10 mouse cellular contexts compared by ENCODE assay signal in genomic region chrX:155622961-155623599, GRCm38 (mm10). TPM values are rescaled to one million over a fixed set of nuclear protein-coding genes. Genes with fewer than 3 reads are reported as not detected.
DNase-seq lines count a peak whose midpoint lies in the region; ATAC-seq and TF ChIP-seq lines count a peak whose summit lies in the region.
"Had no signal": no experiment of that assay in that cellular context is flagged by ENCODE, and none has a peak within 500 bp of the region (broad histone marks: within the 10 kb centered on the region; RNA-seq: fewer than 3 reads in every experiment).

No protein-coding gene starts in this region.

- peak overlapping the region; percentile 50 for H3K9ac ChIP-seq in heart, embryonic 12.5 days
- H3K9ac ChIP-seq in embryonic facial prominence, embryonic 11.5 days (replicated peaks; ENCODE audit: low read length), result 0 out of 2 replicates have a peak overlapping the region, but pooled peaks have one; percentile 22
- H3K9ac ChIP-seq in intestine, postnatal 0 days (ENCODE audit: low read depth, low read length), result no peak overlapping the region
- no peak overlapping the region for H3K9ac ChIP-seq in liver, embryonic 16.5 days (ENCODE audit: low read depth, low read length)

- H3K27ac ChIP-seq in heart, embryonic 12.5 days (ENCODE audit: poor library complexity, severe bottlenecking), result no peak overlapping the region
- H3K27ac ChIP-seq in embryonic facial prominence, embryonic 11.5 days (replicated peaks; ENCODE audit: low read depth, low read length), result no peak overlapping the region
- no peak overlapping the region for H3K27ac ChIP-seq in intestine, postnatal 0 days (ENCODE audit: low read depth, low read length)
- no peak overlapping the region for H3K27ac ChIP-seq in liver, embryonic 16.5 days (ENCODE audit: low read length)
- H3K27ac ChIP-seq: heart, adult 2 months had no signal

- no peaks in the 10 kb centered on the region for H3K4me1 ChIP-seq in heart, embryonic 12.5 days (replicated peaks)
- no peaks in the 10 kb centered on the region for H3K4me1 ChIP-seq in embryonic facial prominence, embryonic 11.5 days (ENCODE audit: control insufficient read depth, insufficient read depth, low read length)
- H3K4me1 ChIP-seq in intestine, postnatal 0 days (replicated peaks; ENCODE audit: control insufficient read depth, insufficient read depth, low read length), result no peaks in the 10 kb centered on the region
- no peaks in the 10 kb centered on the region for H3K4me1 ChIP-seq in liver, embryonic 16.5 days (ENCODE audit: control insufficient read depth, low read depth, low read length)

- 19% methylated on average over 30 of the region's 69 CpGs for WGBS in heart, embryonic 12.5 days
- WGBS in embryonic facial prominence, embryonic 11.5 days, result 21% methylated on average over 27 of the region's 69 CpGs
- 17% methylated on average over 34 of the region's 69 CpGs for WGBS in intestine, postnatal 0 days
- 16% methylated on average over 36 of the region's 69 CpGs for WGBS in liver, embryonic 16.5 days (ENCODE audit: insufficient replicate concordance)

- H3K9me3 ChIP-seq in heart, embryonic 12.5 days (replicated peaks), result 0 out of 2 replicates have a peak, but pooled peaks cover 6% of the 10 kb centered on the region
- no peaks in the 10 kb centered on the region for H3K9me3 ChIP-seq in embryonic facial prominence, embryonic 11.5 days (replicated peaks; ENCODE audit: control insufficient read depth, low read length)
- no peaks in the 10 kb centered on the region for H3K9me3 ChIP-seq in intestine, postnatal 0 days (ENCODE audit: control insufficient read depth)
- no peaks in the 10 kb centered on the region for H3K9me3 ChIP-seq in liver, embryonic 16.5 days (replicated peaks; ENCODE audit: control insufficient read depth, low read length)

- H3K4me3 ChIP-seq in heart, embryonic 12.5 days, result peak overlapping the region; percentile 65
- peak overlapping the region; percentile 44 for H3K4me3 ChIP-seq in embryonic facial prominence, embryonic 11.5 days (ENCODE audit: low read depth, low read length)
- H3K4me3 ChIP-seq in intestine, postnatal 0 days (ENCODE audit: low read depth, low read length), result peak overlapping the region; percentile 41
- peak overlapping the region; percentile 33 for H3K4me3 ChIP-seq in liver, embryonic 16.5 days (ENCODE audit: low read depth, low read length)
- H3K4me3 ChIP-seq: heart, adult 2 months had no signal

- ATAC-seq in heart, embryonic 12.5 days (ENCODE audit: insufficient number of reproducible peaks, low FRiP score), result peak; percentile 22; the same call in 1 of the 2 replicates
- peak; percentile 73 for ATAC-seq in embryonic facial prominence, embryonic 11.5 days (replicated peaks; ENCODE audit: insufficient number of reproducible peaks, low FRiP score, low TSS enrichment, low read depth)
- no peak for ATAC-seq in intestine, postnatal 0 days
- no peak for ATAC-seq in liver, embryonic 16.5 days (ENCODE audit: low read depth)

- peaks cover 42% of the 10 kb centered on the region for H3K27me3 ChIP-seq in heart, embryonic 12.5 days (replicated peaks)
- peaks cover 22% of the 10 kb centered on the region for H3K27me3 ChIP-seq in embryonic facial prominence, embryonic 11.5 days (ENCODE audit: control insufficient read depth, insufficient read depth, low read length)
- H3K27me3 ChIP-seq in intestine, postnatal 0 days (replicated peaks; ENCODE audit: control insufficient read depth, insufficient read depth, low read length), result peaks cover 21% of the 10 kb centered on the region; the same call in 1 of the 2 replicates
- peaks cover 34% of the 10 kb centered on the region for H3K27me3 ChIP-seq in liver, embryonic 16.5 days (ENCODE audit: control insufficient read depth, insufficient read depth, low read depth, low read length)
- H3K27me3 ChIP-seq: CH12.LX had no signal

- no peaks in the 10 kb centered on the region for H3K36me3 ChIP-seq in heart, embryonic 12.5 days
- no peaks in the 10 kb centered on the region for H3K36me3 ChIP-seq in embryonic facial prominence, embryonic 11.5 days (replicated peaks; ENCODE audit: control insufficient read depth, insufficient read depth, low read depth, low read length)
- H3K36me3 ChIP-seq in intestine, postnatal 0 days (ENCODE audit: control insufficient read depth, insufficient read depth), result no peaks in the 10 kb centered on the region
- no peaks in the 10 kb centered on the region for H3K36me3 ChIP-seq in liver, embryonic 16.5 days (ENCODE audit: control insufficient read depth, insufficient read depth)

- no peak for TF ChIP-seq CTCF in intestine, postnatal 0 days (IDR thresholded peaks at IDR 0.05; ENCODE audit: low read depth)

- peak overlapping the region; percentile 95 for H3K4me2 ChIP-seq in heart, embryonic 12.5 days
- H3K4me2 ChIP-seq in embryonic facial prominence, embryonic 11.5 days (ENCODE audit: low read depth, low read length), result peak overlapping the region; percentile 90
- peak overlapping the region; percentile 72 for H3K4me2 ChIP-seq in intestine, postnatal 0 days (replicated peaks; ENCODE audit: low read depth)
- peak overlapping the region; percentile 47 for H3K4me2 ChIP-seq in liver, embryonic 16.5 days (ENCODE audit: low read depth, low read length)

- no peak for DNase-seq in heart, adult 18-20 months
- peak; percentile 43 for DNase-seq in Muller cell, postnatal 12 days (ENCODE audit: inconsistent ontology term)
- peak; percentile 6 for DNase-seq in embryonic facial prominence, embryonic 11.5 days (ENCODE audit: low spot score)
- DNase-seq in right cerebral cortex, postnatal 4 days, result peak; percentile 49
- no peak for DNase-seq in adrenal gland, postnatal 14 days

RNA-seq across cellular contexts. Expression of gene Ptchd1, which starts 0.5 kb away (rescaled TPM):
- 0.26 and 0.41 TPM in 2 replicates for polyA plus RNA-seq in heart, embryonic 12.5 days (2016; fragmentation: Nextera tagmentation; extraction: Ambion mirVana)
- not detected for total RNA-seq in heart, adult 18-20 months (2021)
- polyA plus RNA-seq in embryonic facial prominence, embryonic 11.5 days (2014; fragmentation: Nextera tagmentation; extraction: Ambion mirVana), result 1.6 and 2.3 TPM in 2 replicates
- polyA plus RNA-seq in intestine, postnatal 0 days (2015; fragmentation: Nextera tagmentation; extraction: Ambion mirVana), result 0.56 and 0.82 TPM in 2 replicates
- not detected in 2 replicates for polyA plus RNA-seq in liver, embryonic 16.5 days (2015; fragmentation: Nextera tagmentation; extraction: Ambion mirVana)
- 0.15 and 0.68 TPM in 2 replicates for total RNA-seq in adrenal gland, postnatal 14 days (2021)
- total RNA-seq: CH12.LX had no signal

RNA-seq across cellular contexts. Expression of gene Gm15155, which starts 1.5 kb away (rescaled TPM):
- not detected in 2 replicates for polyA plus RNA-seq in heart, embryonic 12.5 days (2016; fragmentation: Nextera tagmentation; extraction: Ambion mirVana)
- total RNA-seq in heart, adult 18-20 months (2021), result not detected
- polyA plus RNA-seq in embryonic facial prominence, embryonic 11.5 days (2014; fragmentation: Nextera tagmentation; extraction: Ambion mirVana), result not detected in 2 replicates
- not detected in 2 replicates for polyA plus RNA-seq in intestine, postnatal 0 days (2015; fragmentation: Nextera tagmentation; extraction: Ambion mirVana)
- polyA plus RNA-seq in liver, embryonic 16.5 days (2015; fragmentation: Nextera tagmentation; extraction: Ambion mirVana), result not detected in 2 replicates
- total RNA-seq in adrenal gland, postnatal 14 days (2021), result not detected in 2 replicates
- total RNA-seq: CH12.LX; heart, adult 2 months had no signal
- polyA plus RNA-seq: heart, adult 2 months had no signal

Comparison
In these comparisons a context has a peak if more than half of its experiments do, and no peak if none do; other contexts are left out.
1. ATAC-seq: peak in heart, embryonic 12.5 days (single experiment) and embryonic facial prominence, embryonic 11.5 days (single experiment); none in intestine, postnatal 0 days (single experiment) and liver, embryonic 16.5 days (single experiment).
2. H3K9ac ChIP-seq: peak in heart, embryonic 12.5 days (single experiment) and embryonic facial prominence, embryonic 11.5 days (single experiment); none in intestine, postnatal 0 days (single experiment) and liver, embryonic 16.5 days (single experiment).
3. DNase-seq: peak in Muller cell, postnatal 12 days (single experiment), embryonic facial prominence, embryonic 11.5 days (single experiment) and right cerebral cortex, postnatal 4 days (single experiment); none in heart, adult 18-20 months (0 of 2) and adrenal gland, postnatal 14 days (single experiment).
4. Peak in every context shown above with its lines, with median percentiles within 50 percentile points of each other: H3K4me2 ChIP-seq and H3K4me3 ChIP-seq.